Mouse (Mus musculus) inflammation-experienced regulatory T-cells (primary cell): ENCODE results near the gene Olfr1484. TPM values are rescaled to one million over a fixed set of nuclear protein-coding genes. Genes with fewer than 3 reads are reported as not detected.

Experiments
- polyA plus RNA-seq, 2 experiments: library from polyadenylated mRNA; unstranded; fragments of 100-300 nt; shearing (Covaris generic); gene quantifications; one replicate each; pipeline ENCODE4 v1.2.1; 2017

The Olfr1484 gene
- polyA plus RNA-seq = not detected

DNA sequence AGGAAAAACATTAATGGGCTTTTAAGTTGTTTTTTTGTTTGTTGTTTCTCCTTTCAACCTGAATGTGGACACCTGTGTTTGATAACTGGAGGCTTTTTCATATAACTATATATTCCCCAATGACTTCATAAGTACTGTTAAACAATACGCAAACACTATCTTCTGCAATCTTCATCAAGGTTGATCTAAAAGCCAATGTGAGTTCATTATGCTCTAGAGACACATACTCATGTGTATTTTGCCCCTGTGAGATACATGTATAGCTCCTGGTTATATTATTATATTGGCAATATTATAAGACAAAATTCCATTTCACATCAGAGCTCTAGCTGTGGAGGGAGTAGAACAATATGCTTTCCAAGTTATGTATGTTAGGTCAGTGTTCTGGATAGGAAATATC, at the start of gene Olfr1484:
Gene Olfr1484, plus strand, starts transcription at position 301 of the 400 bp plus-strand sequence.

DNA sequence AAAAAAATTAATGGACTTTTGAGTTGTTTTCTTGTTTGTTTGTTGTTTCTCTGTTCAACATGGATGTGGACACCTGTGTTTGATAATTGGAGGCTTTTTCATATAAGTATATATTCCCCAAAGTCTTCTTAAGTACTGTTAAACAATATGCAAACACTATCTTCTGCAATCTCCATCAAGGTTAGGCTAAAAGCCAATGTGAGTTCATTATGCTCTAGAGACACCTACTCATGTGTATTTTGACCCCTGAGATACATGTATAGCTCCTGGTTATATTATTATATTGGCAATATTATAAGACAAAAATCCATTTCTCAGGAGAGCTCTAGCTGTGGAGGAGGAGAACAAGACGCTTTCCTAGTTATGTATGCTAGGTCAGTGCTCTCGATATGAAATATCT, 33.8 kb downstream of the Olfr1484 start, which contains the start of gene Olfr1487:
Gene Olfr1487, plus strand, starts transcription at position 301 of the 400 bp plus-strand sequence.

DNA sequence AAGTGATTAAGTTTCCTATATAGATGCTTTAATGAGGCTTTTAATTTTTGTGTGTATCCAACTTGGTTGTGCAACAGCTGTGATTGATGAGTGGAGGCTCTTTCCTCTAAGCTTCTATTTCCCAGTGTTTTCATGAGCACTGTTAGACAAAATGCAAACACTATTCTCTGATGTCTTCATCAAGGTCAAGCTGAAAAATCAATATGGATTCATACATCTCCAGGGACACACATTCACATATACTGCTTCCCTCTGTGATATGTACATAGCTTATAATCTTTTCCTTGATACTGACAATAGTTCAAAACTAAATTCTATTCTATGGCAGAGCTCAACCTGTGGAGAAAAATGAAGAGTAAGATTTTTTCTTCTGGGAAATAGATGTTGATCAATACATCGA, 48.0 kb downstream of the Olfr1484 start, which contains the start of gene Olfr1489:
Gene Olfr1489, plus strand, starts transcription at position 301 of the 400 bp plus-strand sequence.

Other genes starting within 250 kb of the Olfr1484 start
- gene Olfr1466, start 244.6 kb upstream of the Olfr1484 start, polyA plus RNA-seq = not detected
- under 1 TPM; 0.06 to 0.65 TPM for gene Olfr1467, start 221.3 kb upstream of the Olfr1484 start, polyA plus RNA-seq
- gene Olfr1469, start 175.7 kb upstream of the Olfr1484 start, polyA plus RNA-seq = 1 to 10 TPM in 1 of 2 experiments, under 1 TPM in 1; 0.39 to 1.0 TPM
- gene Olfr1471, start 140.1 kb upstream of the Olfr1484 start, polyA plus RNA-seq = 1 to 10 TPM in 1 of 2 experiments, under 1 TPM in 1; 0.13 to 1.2 TPM
- not detected for gene Olfr1472, start 127.4 kb upstream of the Olfr1484 start, polyA plus RNA-seq
- gene Olfr1474, start 113.9 kb upstream of the Olfr1484 start, polyA plus RNA-seq = 1 to 10 TPM in 1 of 2 experiments, not detected in 1; 1.1 TPM
- not detected for gene Olfr1475, start 103.3 kb upstream of the Olfr1484 start, polyA plus RNA-seq
- gene Olfr1477, start 83.0 kb upstream of the Olfr1484 start, polyA plus RNA-seq = under 1 TPM in 1 of 2 experiments, not detected in 1; 0.53 TPM
- not detected for gene Olfr1480, start 55.6 kb upstream of the Olfr1484 start, polyA plus RNA-seq
- gene Olfr1487, start 33.9 kb downstream of the Olfr1484 start, polyA plus RNA-seq = not detected
- under 1 TPM in 1 of 2 experiments, not detected in 1; 0.04 TPM for gene Olfr1489, start 48.1 kb downstream of the Olfr1484 start, polyA plus RNA-seq
- not detected for gene Olfr1490, start 67.6 kb downstream of the Olfr1484 start, polyA plus RNA-seq
- gene Olfr1491, start 113.8 kb downstream of the Olfr1484 start, polyA plus RNA-seq = under 1 TPM in 1 of 2 experiments, not detected in 1; 0.49 TPM
- under 1 TPM in 1 of 2 experiments, not detected in 1; 0.14 TPM for gene Olfr1493-ps1, start 139.8 kb downstream of the Olfr1484 start, polyA plus RNA-seq
- gene Olfr1494, start 156.2 kb downstream of the Olfr1484 start, polyA plus RNA-seq = not detected
- not detected for gene Olfr1495, start 181.1 kb downstream of the Olfr1484 start, polyA plus RNA-seq
- gene Olfr1496, start 194.4 kb downstream of the Olfr1484 start, polyA plus RNA-seq = 1 to 10 TPM in 1 of 2 experiments, not detected in 1; 1.3 TPM
- gene Olfr1497, start 214.7 kb downstream of the Olfr1484 start, polyA plus RNA-seq = not detected
- gene Olfr1499, start 235.9 kb downstream of the Olfr1484 start, polyA plus RNA-seq = not detected
- 1 to 10 TPM in 1 of 2 experiments, not detected in 1; 1.2 TPM for gene Olfr1500, start 247.0 kb downstream of the Olfr1484 start, polyA plus RNA-seq